Mouse (Mus musculus): ENCODE results near the gene Pradc1.

GRCm38 (mm10) chr6:85465381-85465780 is 13.6 kb upstream of the Pradc1 start:
- TF ChIP-seq GATA2 (IDR thresholded peaks at IDR 0.05; ENCODE audit: borderline replicate concordance, low read depth, low read length) (no peak), GATA1 (IDR thresholded peaks at IDR 0.05; ENCODE audit: borderline replicate concordance, low read length) (no peak), TAL1 (conservative IDR thresholded peaks at IDR 0.05; ENCODE audit: low read depth, low read length) (no peak), CTCF (IDR thresholded peaks at IDR 0.05; ENCODE audit: low read depth, low read length) (no peak), POLR2AphosphoS5 (IDR thresholded peaks at IDR 0.05; ENCODE audit: insufficient replicate concordance, low read depth, low read length) (no peak)

Measured in G1E (cell line).